Mouse (Mus musculus) testis, adult 2 months (tissue): Measurements from ENCODE around the gene Ifi27.

ENCODE experiments used
- CTCF ChIP-seq: fragments of 200-500 bp; IDR thresholded peaks from 2 replicates; pipeline ENCODE4 v1.5.1; 2012; ENCODE audit warnings: low read depth, mild to moderate bottlenecking, inconsistent platforms, low read length, moderate library complexity; ENCODE audit not compliant: control insufficient read depth, insufficient read depth, insufficient replicate concordance
- POLR2A ChIP-seq: fragments of 200-500 bp; IDR thresholded peaks from 2 replicates; pipeline ENCODE4 v1.6.1; 2012; ENCODE audit warnings: low read depth, mild to moderate bottlenecking, inconsistent platforms, low read length, moderate library complexity; ENCODE audit not compliant: control insufficient read depth

DNA sequence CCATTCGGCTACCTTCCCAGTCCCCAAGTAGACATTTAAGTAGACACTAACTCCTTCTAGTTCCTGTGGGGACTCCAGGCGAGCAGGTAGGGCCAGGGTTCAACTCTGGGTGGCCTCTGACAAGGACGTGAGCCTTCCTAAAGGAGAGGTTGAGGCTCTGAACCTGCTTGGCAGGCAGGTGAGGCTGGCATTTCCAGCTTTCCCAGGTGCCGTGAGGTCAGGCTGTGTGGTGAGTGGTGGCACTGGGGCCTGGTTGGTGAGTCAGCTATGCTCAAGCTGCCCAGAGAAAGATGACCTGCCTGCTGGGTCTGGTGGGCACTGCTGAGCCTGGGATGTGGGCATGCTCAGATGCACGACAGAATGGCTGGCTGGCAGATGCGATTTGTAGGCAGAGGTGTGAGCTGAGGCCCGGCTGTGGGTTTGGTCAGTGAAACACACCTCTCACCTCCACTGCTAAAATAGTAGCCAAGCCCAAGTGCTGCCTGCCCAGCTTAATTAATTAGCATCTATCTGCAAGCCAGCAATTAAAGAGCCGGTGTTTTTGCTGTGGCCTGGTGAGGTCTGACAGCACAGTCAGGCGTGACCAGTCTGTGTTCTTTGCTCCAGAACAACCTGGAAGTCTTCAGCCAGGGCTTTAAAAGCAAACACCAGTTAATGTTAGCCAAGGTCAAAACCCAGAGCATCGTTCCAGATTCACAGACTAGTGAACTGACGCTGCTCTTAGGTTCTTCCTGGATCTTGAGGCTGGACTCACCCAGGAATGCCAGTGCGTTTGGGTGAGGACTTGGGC is 38.3 kb upstream of the Ifi27 start:
- TF ChIP-seq CTCF (no peak), POLR2A (no peak)
